Mouse (Mus musculus) megakaryocyte-erythroid progenitor cell, adult 5-6 weeks (primary cell): ENCODE results near the gene Vac14. TPM values are rescaled to one million over a fixed set of nuclear protein-coding genes. Genes with fewer than 3 reads are reported as not detected.

Experiments used
- ATAC-seq: replicated peaks from 2 replicates; pipeline ENCODE4 v1.8.0; 2016; ENCODE audit warnings: mild to moderate bottlenecking, inconsistent platforms; ENCODE audit not compliant: severe bottlenecking, poor library complexity, low FRiP score, low TSS enrichment
- total RNA-seq, 2 experiments: library from RNA; stranded (forward) in 1 of 2; stranded (reverse) in 1 of 2; fragments of 200-1000, 215-1000 nt in 1 of 2; fragments of >200 nt in 1 of 2; fragmentation: Nextera tagmentation in 1 of 2; gene quantifications; 2 replicates each; pipeline ENCODE4 v1.2.3; 2014 to 2017

The Vac14 gene
- total RNA-seq, 2 experiments from 2014 or later, result 23.7 to 53.9 TPM

GRCm38 (mm10) chr8:110733036-110733435 lies 114.7 kb downstream of the Vac14 start:
- no peak for ATAC-seq

- ATAC-seq, result no peak
Measured at GRCm38 (mm10) chr8:110738591-110739195, 120.3 kb downstream of the Vac14 start.

- no peak for ATAC-seq
Measured at GRCm38 (mm10) chr8:110740629-110741175, 122.3 kb downstream of the Vac14 start.

GRCm38 (mm10) chr8:110741816-110742451 lies 123.5 kb downstream of the Vac14 start:
- ATAC-seq, result no peak

GRCm38 (mm10) chr8:110742452-110742818 lies 124.0 kb downstream of the Vac14 start:
- ATAC-seq, result no peak

GRCm38 (mm10) chr8:110745162-110745561 lies 126.8 kb downstream of the Vac14 start:
- no peak for ATAC-seq

- no peak for ATAC-seq
Measured at GRCm38 (mm10) chr8:110746661-110747060, 128.3 kb downstream of the Vac14 start.

- 0 out of 2 replicates have a peak, but pooled peaks have one; percentile 53 for ATAC-seq
Measured at GRCm38 (mm10) chr8:110749500-110750170, 131.2 kb downstream of the Vac14 start.

GRCm38 (mm10) chr8:110750269-110750668 lies 131.9 kb downstream of the Vac14 start:
- ATAC-seq, result no peak

- ATAC-seq, result no peak
Measured at GRCm38 (mm10) chr8:110751490-110751889, 133.1 kb downstream of the Vac14 start.

GRCm38 (mm10) chr8:110754713-110755112 lies 136.3 kb downstream of the Vac14 start:
- ATAC-seq, result no peak

- no peak for ATAC-seq
Measured at GRCm38 (mm10) chr8:110755511-110756170, 137.3 kb downstream of the Vac14 start.

- ATAC-seq, result no peak
Measured at GRCm38 (mm10) chr8:110756196-110756595, 137.8 kb downstream of the Vac14 start.

- ATAC-seq, result no peak
Measured at GRCm38 (mm10) chr8:110760280-110760940, 142.0 kb downstream of the Vac14 start.

- no peak for ATAC-seq
Measured at GRCm38 (mm10) chr8:110761185-110761584, 142.8 kb downstream of the Vac14 start.

- no peak for ATAC-seq
Measured at GRCm38 (mm10) chr8:110761988-110762387, 143.6 kb downstream of the Vac14 start.

- ATAC-seq, result no peak
Measured at GRCm38 (mm10) chr8:110764671-110765070, 146.3 kb downstream of the Vac14 start.

GRCm38 (mm10) chr8:110767261-110767660 lies 148.9 kb downstream of the Vac14 start:
- ATAC-seq, result no peak
